Mouse (Mus musculus) intestine, embryonic 16.5 days (tissue): ENCODE data around the gene Dvl2. TPM values are rescaled to one million over a fixed set of nuclear protein-coding genes. Genes with fewer than 3 reads are reported as not detected.
"Not testable (repeated sequence)": the region's sequence is repeated elsewhere in the genome, so short reads cannot be mapped to it uniquely, and the experiment has no call there.

Source experiments
- ATAC-seq: fragments of 200-750 bp; cut with Nextera tagmentation; 2 replicates; pipeline ENCODE4 v1.8.0; 2017; ENCODE audit warnings: moderate TSS enrichment, moderate library complexity
- H3K27ac ChIP-seq: fragments of 300-500 bp; sonication (generic); 2 replicates; pipeline ENCODE4 v1.5.1; 2014; ENCODE audit warnings: mild to moderate bottlenecking, low read length
- H3K27me3 ChIP-seq: fragments of 300-500 bp; sonication (generic); replicated peaks from 2 replicates; pipeline ENCODE4 v1.6.1; 2014; ENCODE audit warnings: low read length, control low read depth, mixed read lengths; ENCODE audit not compliant: control insufficient read depth, insufficient read depth
- H3K36me3 ChIP-seq: fragments of 300-500 bp; sonication (generic); 2 replicates; pipeline ENCODE4 v1.6.1; 2014; ENCODE audit warnings: low read length, control low read depth; ENCODE audit not compliant: control insufficient read depth, insufficient read depth
- H3K4me1 ChIP-seq: fragments of 300-500 bp; sonication (generic); 2 replicates; pipeline ENCODE4 v1.6.1; 2014; ENCODE audit warnings: low read length, control low read depth, mixed read lengths; ENCODE audit not compliant: control insufficient read depth, insufficient read depth
- H3K4me2 ChIP-seq: fragments of 300-500 bp; sonication (generic); 2 replicates; pipeline ENCODE4 v1.6.1; 2014; ENCODE audit warnings: low read depth, low read length, control low read depth
- H3K4me3 ChIP-seq: fragments of 300-500 bp; sonication (generic); 2 replicates; pipeline ENCODE4 v1.5.1; 2014; ENCODE audit warnings: mild to moderate bottlenecking, low read length
- H3K9ac ChIP-seq: fragments of 300-500 bp; sonication (generic); 2 replicates; pipeline ENCODE4 v1.6.1; 2014; ENCODE audit warnings: low read depth, low read length
- H3K9me3 ChIP-seq: fragments of 300-500 bp; sonication (generic); 2 replicates; pipeline ENCODE4 v1.6.1; 2016; ENCODE audit warnings: low read length, control low read depth; ENCODE audit not compliant: control insufficient read depth
- WGBS: fragments of 180-500 bp; shearing (Covaris S2); extraction: QIAGEN DNeasy Blood & Tissue Kit; methylation state at CpG from one replicate; pipeline ENCODE4 v1.1.7; 2014; 5-methylcytosine and 5-hydroxymethylcytosine counted together
- polyA plus RNA-seq: library from polyadenylated mRNA; unstranded; fragments of >200 nt; fragmentation: Nextera tagmentation; extraction: Ambion mirVana; gene quantifications from 2 replicates; pipeline ENCODE4 v1.2.1, GENCODE M21; 2015

The Dvl2 gene
- polyA plus RNA-seq, 1 experiment from 2014 or later, result 23.8 TPM

DNA sequence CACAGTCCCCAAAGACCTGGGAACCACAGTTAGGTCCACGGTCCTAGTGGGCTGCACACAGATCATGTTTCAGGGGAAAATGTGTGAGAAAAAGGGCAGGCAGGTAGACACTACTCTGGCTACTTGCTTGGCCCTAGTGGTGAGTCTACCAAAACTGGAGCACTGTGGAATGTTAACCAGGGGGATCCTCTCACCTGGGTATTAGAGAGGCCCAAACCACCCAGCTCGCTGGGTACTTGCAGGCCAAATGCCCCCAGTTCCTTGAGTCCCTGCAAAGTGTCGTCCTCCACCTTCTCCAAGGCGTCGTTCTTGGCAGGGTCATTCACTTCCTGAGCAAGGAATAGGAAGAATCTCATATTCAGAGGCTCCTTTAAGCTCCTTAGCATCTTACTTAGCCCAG is 13.7 kb downstream of the Dvl2 start:
- ATAC-seq, result no peak
- peaks cover 35% of the 10 kb centered on the region for H3K36me3 ChIP-seq
- no peaks in the 10 kb centered on the region for H3K27me3 ChIP-seq
- peak overlapping the region; percentile 55 for H3K4me2 ChIP-seq
- peaks cover 22% of the 10 kb centered on the region for H3K4me1 ChIP-seq
- H3K4me3 ChIP-seq, result peak overlapping the region; percentile 70
- H3K27ac ChIP-seq, result peak overlapping the region; percentile 76; the same call in 1 of the 2 replicates
- 54% methylated on average over 5 of the region's 5 CpGs for WGBS
- peak overlapping the region; percentile 84 for H3K9ac ChIP-seq
- no peaks in the 10 kb centered on the region for H3K9me3 ChIP-seq

DNA sequence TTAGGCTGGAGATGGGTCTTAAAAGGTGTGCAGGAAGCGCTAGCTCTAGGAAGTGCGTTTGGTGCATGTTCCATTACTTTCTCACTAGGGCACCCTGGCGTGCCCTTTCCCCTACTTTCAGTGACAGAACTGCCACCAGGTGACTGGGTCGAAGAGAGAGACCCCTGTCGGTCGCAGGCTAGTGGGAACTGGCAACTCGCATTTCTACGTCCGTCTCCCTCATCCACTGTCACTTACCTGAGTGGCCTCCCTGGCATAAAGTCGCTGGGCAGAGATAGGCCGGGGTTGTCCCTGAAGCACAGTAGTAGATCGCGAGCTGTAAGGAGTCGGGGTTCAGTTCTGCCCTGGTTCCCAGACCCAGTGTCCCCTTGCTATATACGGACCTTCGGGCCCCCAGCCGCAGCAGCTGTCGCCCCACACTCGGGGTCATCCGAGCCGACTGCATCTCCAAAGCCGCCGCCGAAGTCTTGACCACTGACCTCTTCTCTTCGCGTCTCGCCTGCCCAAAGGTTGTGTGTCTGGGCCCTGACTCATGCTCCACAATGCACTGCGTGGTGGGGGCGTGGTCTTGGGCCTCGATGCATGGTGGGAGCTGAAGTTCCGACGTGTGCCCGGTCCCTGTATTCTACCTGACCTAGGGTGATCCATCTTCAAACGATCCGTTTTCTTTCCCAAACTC is 14.6 kb downstream of the Dvl2 start, which contains the start of gene Acadvl:
TSS of gene Acadvl (minus strand) at position 532 of the 679 bp plus-strand sequence.
- H3K36me3 ChIP-seq, result peaks cover 27% of the 10 kb centered on the region
- H3K9me3 ChIP-seq, result no peaks in the 10 kb centered on the region
- no peaks in the 10 kb centered on the region for H3K27me3 ChIP-seq
- H3K4me2 ChIP-seq, result peak within 1 kb of the TSS; percentile 55
- H3K27ac ChIP-seq, result peak within 1 kb of the TSS; percentile 76
- WGBS, result 1% methylated on average over 35 of the region's 35 CpGs
- peak within 1 kb of the TSS; percentile 84 for H3K9ac ChIP-seq
- ATAC-seq, result peak; percentile 91
- peaks cover 32% of the 10 kb centered on the region for H3K4me1 ChIP-seq
- peak within 1 kb of the TSS; percentile 70 for H3K4me3 ChIP-seq

GRCm38 (mm10) chr11:70015677-70016076 is 15.3 kb downstream of the Dvl2 start:
- Histone ChIP-seq H3K27me3 (no peaks in the 10 kb centered on the region), H3K4me1 (peaks cover 35% of the 10 kb centered on the region), H3K36me3 (peaks cover 20% of the 10 kb centered on the region), H3K9me3 (no peaks in the 10 kb centered on the region), H3K4me2 (peak overlapping the region; percentile 55), H3K4me3 (peak overlapping the region; percentile 70; the same call in 1 of the 2 replicates), H3K9ac (peak overlapping the region; percentile 84), H3K27ac (no peak overlapping the region)
- 64% methylated on average over 6 of the region's 6 CpGs for WGBS
- ATAC-seq, result no peak

- H3K4me2 ChIP-seq, H3K27ac ChIP-seq, H3K4me3 ChIP-seq, H3K9ac ChIP-seq, H3K27me3 ChIP-seq, ATAC-seq, H3K9me3 ChIP-seq: not testable (repeated sequence)
- Histone ChIP-seq H3K4me1 (peaks cover 35% of the 10 kb centered on the region), H3K36me3 (peaks cover 16% of the 10 kb centered on the region; the same call in 1 of the 2 replicates)
- 80% methylated on average over 2 of the region's 2 CpGs for WGBS
Observed at GRCm38 (mm10) chr11:70016177-70016576, 15.8 kb downstream of the Dvl2 start.

DNA sequence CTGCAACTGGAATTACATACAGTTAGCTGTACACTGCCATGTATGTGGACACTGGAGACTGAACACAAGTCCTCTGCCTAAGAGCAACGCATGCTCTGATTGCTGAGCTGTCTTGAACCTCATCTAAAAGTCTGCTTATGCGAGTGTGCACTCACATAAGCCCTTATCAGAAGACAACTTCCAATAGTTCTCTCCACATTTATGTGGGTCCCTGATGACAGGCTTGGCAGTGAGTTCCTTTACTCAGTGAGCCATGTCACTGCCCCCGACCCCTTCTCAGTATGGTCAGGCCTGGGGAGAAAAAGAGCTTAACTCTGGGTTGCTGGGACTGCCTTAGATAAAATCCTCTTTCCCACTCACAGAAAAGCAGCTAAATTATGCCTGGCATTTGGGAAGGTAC is 16.3 kb downstream of the Dvl2 start, which contains the start of gene Dlg4:
TSS of gene Dlg4 (plus strand) at position 274 of the 400 bp plus-strand sequence.
- no peak for ATAC-seq
- H3K27me3 ChIP-seq, result no peaks in the 10 kb centered on the region
- H3K27ac ChIP-seq, result peak within 1 kb of the TSS; percentile 49
- peaks cover 35% of the 10 kb centered on the region for H3K4me1 ChIP-seq
- peak within 1 kb of the TSS; percentile 74; the same call in 1 of the 2 replicates for H3K9ac ChIP-seq
- H3K36me3 ChIP-seq, result peaks cover 11% of the 10 kb centered on the region; the same call in 1 of the 2 replicates
- WGBS, result 68% methylated on average over 3 of the region's 3 CpGs
- H3K4me2 ChIP-seq, result peak within 1 kb of the TSS; percentile 70; the same call in 1 of the 2 replicates
- H3K9me3 ChIP-seq, result no peaks in the 10 kb centered on the region
- H3K4me3 ChIP-seq, result no peak within 1 kb of the TSS

DNA sequence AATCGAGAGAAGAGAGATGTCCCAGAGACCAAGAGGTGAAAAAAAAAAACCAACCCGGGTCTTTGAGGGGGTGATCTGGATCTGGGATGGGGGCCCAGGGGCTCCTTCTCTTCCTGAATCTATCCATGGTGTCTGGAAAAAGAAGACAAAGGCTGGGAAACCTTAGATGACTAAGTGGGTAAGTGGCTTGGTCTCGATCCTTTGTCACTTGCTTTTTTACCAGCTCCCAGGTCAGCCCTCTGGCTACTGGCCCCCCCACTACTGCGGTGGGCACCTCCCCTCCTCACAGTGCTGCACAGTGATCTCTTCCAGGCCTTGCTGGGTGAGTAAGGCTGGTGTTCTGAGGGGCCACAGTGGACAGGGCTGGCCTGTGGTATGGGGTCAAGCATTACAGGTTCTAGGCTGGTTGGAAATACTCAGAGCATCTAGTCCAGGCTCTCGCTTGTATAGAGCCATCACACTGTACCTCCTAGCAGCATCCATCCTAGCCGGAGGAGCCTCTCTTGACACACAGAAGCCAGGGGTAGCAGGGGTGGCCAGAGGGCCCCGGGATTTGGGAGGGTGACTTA is 16.9 kb downstream of the Dvl2 start:
- Histone ChIP-seq H3K9ac (peak overlapping the region; percentile 74; the same call in 1 of the 2 replicates), H3K4me1 (peaks cover 35% of the 10 kb centered on the region), H3K4me3 (no peak overlapping the region), H3K27me3 (no peaks in the 10 kb centered on the region), H3K9me3 (no peaks in the 10 kb centered on the region), H3K27ac (peak overlapping the region; percentile 49; the same call in 1 of the 2 replicates), H3K4me2 (peak overlapping the region; percentile 70; the same call in 1 of the 2 replicates), H3K36me3 (peaks cover 6% of the 10 kb centered on the region; the same call in 1 of the 2 replicates)
- no peak for ATAC-seq
- 47% methylated on average over 7 of the region's 7 CpGs for whole genome bisulfite sequencing

GRCm38 (mm10) chr11:70018131-70018990 is 18.0 kb downstream of the Dvl2 start:
- WGBS, result 2% methylated on average over 23 of the region's 25 CpGs
- peak overlapping the region; percentile 70 for H3K4me2 ChIP-seq
- H3K9me3 ChIP-seq, result no peaks in the 10 kb centered on the region
- no peaks in the 10 kb centered on the region; the same call in 1 of the 2 replicates for H3K36me3 ChIP-seq
- peak overlapping the region; percentile 78 for H3K27ac ChIP-seq
- peak overlapping the region; percentile 61 for H3K4me3 ChIP-seq
- H3K4me1 ChIP-seq, result peaks cover 36% of the 10 kb centered on the region
- no peaks in the 10 kb centered on the region for H3K27me3 ChIP-seq
- ATAC-seq, result no peak
- peak overlapping the region; percentile 74 for H3K9ac ChIP-seq

GRCm38 (mm10) chr11:70019495-70020021 is 19.2 kb downstream of the Dvl2 start:
- peaks cover 35% of the 10 kb centered on the region for H3K4me1 ChIP-seq

More at GRCm38 (mm10) chr11:70019495-70020021, 19.2 kb downstream of the Dvl2 start:
- 7% methylated on average over 1 of the region's 2 CpGs for WGBS
- Histone ChIP-seq H3K4me3 (peak overlapping the region; percentile 61), H3K27me3 (0 out of 2 replicates have a peak, but pooled peaks cover 2% of the 10 kb centered on the region), H3K4me2 (peak overlapping the region; percentile 70), H3K27ac (peak overlapping the region; percentile 45), H3K36me3 (no peaks in the 10 kb centered on the region), H3K9me3 (no peaks in the 10 kb centered on the region), H3K9ac (peak overlapping the region; percentile 74)
- ATAC-seq, result no peak
